Mouse (Mus musculus): ENCODE measurements around the gene Mtap. TPM values are rescaled to one million over a fixed set of nuclear protein-coding genes. Genes with fewer than 3 reads are reported as not detected.

The Mtap gene
- total RNA-seq, 2 experiments from 2014 or later, result 2.6 to 4.2 TPM

DNA sequence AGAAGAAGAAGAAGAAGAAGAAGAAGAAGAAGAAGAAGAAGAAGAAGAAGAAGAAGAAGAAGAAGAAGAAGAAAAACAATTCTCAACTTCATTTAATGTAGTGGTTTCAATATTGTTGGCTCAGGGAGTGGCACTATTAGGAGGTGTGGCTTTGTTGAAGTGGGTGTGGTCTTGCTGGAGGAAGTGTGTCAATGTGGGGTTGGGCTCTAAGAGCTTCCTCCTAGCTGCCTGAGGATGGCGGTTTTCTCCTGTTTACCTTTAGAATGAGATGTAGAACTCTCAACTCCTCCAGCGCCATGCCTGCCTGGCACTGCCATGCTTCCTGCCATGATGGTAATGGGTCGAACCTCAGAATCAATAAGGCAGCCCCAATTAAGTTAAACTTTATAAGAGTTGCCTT lies 5.1 kb upstream of the Mtap start:
- ATAC-seq (replicated peaks; ENCODE audit: low FRiP score, poor library complexity, severe bottlenecking), result no peak

DNA sequence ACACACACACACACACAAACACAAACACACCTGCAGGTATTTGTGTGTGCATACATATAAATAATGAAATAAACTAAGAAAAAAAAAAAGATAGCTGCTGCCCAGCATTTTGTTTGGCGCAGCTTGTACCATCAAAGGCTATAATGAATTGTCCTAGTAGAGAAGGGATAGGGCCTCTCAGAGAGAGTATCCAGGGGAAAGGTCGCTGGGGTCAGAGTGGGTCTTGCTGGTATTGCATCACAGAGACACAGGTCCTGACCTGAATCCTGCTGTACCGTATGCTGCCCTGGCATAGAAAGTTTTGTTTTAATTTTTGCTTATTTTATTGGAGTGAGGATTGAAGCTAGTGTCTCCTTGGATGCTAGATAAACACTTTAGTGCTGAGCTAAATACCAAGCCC lies 566 bp upstream of the Mtap start:
- ATAC-seq (replicated peaks; ENCODE audit: low FRiP score, poor library complexity, severe bottlenecking), result no peak

DNA sequence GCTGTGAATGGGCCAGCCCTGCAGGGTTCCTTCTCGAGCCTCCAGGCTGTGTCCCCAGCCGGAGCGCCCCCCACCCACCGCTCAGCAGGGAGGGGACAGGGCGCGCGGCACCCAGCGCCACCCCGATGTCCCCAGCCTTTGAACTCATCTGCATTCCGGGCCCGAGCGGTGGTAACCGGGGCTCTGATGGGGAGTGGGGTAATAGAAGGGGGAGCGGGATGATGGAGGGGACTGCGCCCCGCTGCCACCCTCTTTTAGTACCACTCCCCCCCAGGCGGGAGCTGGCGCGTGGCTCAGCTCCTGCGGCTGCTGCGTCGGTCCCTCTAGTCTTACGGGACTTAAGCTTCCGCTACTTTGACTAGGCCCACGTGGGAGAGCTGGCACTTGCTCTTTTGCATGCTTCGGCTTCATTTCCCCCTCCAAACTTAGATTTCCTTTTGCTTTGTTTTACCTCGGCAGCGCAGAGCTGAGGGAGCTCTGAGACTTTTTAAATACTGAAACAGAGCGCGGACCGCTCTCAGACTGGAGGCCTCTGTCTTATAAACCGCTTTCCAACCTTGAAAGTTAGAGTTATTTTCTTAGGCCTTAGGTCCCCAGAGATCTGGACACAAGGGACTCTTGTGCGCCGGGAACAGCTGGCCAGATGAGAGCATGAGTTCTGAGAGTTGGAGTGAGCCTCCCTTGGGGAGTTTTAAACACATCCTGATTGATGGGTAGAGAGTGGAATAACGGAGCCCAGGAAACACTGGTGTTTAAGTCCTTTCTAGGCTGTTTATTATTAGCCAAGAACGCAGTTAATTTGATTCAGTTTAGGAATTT lies 829 bp downstream of the Mtap start:
- ATAC-seq (replicated peaks; ENCODE audit: low FRiP score, poor library complexity, severe bottlenecking), result no peak

DNA sequence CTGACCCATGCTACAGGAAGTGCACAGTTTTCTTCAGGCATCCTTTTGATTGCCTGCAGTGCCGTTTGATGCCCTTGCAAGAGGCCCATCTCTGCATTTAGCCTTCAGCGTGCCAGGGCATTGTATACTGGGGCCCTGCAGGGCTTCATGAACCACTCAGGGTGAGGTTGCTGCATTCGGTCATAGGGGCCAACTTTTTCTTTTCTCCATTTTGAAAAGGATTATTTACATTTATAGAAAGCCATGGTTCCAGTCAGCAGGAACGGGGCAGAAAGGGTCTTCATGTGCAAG lies 1.4 kb downstream of the Mtap start:
- no peak for ATAC-seq (replicated peaks; ENCODE audit: low FRiP score, poor library complexity, severe bottlenecking)

DNA sequence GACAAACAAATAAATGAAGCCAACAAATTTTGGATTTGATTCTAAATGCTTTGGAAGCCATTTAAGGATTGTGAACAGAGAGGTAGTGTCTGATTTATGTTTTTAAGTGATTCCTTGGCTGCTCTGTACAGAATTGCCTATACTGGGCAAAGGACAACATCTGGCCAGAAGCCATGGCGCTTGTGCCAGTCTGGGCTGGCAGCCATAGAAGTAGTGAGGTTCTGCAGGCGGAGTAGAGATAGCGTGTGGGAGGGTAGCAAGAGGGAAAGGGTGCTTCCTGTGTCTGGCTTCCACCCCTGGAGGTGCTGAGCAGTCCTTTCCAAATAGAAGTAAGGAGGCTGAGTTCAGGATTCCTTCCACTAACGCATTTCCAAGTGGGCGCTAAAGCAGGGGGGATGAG lies 3.9 kb downstream of the Mtap start:
- ATAC-seq (replicated peaks; ENCODE audit: low FRiP score, poor library complexity, severe bottlenecking), result no peak

DNA sequence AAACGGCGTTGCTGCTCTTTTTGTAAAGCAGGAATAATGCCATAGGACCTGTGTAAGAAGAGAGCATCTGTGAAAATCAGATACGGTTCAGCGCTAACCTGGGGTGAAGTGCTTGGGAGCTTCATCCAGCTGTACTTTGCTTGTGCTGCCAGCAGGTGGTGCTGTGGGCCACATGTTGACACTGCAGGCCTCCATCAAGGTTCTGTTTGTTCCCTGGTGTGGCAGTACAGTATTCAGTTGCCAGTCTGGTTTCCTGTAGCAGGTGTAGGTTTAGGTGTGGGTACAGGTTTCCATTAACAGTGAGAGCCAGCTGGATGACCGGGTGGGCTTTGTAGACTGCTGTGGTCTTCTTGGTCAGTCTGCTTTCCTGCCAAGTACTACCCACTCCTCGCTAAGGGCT lies 8.5 kb downstream of the Mtap start:
- peak; percentile 89 for ATAC-seq (replicated peaks; ENCODE audit: low FRiP score, poor library complexity, severe bottlenecking)

DNA sequence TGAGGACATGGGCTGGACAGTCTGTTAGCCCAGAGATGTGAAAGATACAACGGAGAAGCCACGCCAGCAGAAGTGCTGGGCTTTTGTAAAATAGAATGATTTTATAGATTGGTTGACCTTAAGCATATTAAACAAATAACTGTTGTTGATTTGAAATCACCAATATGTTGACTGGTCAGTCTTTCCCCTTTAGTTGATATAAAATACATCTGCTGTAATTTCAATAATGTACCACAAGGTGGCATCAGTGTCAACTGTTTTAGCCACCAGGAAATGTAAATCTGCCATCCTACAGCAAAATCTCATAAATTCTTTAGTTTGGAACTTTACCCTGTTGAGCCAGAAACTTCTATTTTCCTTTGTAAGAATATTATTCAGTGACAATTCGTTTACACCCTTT lies 9.4 kb downstream of the Mtap start:
- 0 out of 2 replicates have a peak, but pooled peaks have one; percentile 58 for ATAC-seq (replicated peaks; ENCODE audit: low FRiP score, poor library complexity, severe bottlenecking)

DNA sequence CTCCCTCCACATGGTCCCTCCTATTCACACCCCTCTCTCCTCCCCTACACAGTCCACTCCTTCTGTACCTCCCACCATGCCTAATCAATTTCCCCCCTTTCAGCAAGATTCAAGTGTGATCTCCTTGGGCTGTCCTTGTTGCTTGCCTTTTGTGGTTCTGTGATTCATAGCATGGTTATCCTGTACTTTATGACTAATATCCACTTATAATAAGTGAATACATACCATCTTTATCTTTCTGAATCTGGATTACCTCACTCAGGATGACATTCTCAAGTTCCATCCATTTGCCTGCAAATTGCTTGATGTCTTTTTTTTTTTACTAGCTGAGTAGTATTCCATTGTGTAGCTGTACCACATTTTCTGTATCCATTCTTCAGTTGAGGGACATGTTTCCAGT lies 12.3 kb downstream of the Mtap start:
- no peak for ATAC-seq (replicated peaks; ENCODE audit: low FRiP score, poor library complexity, severe bottlenecking)

DNA sequence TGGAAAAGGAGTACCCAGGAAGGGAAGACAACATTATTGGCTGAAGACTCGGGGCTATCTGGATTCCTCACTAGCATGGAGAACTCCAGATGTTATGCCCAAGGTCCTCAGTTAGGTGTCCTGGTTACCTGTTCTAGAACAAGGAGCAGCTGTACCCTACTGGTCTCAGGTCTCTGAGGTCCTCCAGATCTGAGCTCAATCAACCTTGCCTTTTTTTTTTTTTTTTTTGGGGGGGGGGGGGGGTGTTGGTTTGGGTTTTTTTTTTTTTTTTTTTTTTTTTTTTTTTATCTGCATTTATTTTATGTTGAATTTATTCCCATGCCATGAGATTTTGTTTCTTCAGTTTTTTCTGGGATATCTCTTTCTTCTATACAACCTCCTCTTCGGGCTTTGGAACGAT lies 24.5 kb downstream of the Mtap start:
- ATAC-seq (replicated peaks; ENCODE audit: low FRiP score, poor library complexity, severe bottlenecking), result no peak

DNA sequence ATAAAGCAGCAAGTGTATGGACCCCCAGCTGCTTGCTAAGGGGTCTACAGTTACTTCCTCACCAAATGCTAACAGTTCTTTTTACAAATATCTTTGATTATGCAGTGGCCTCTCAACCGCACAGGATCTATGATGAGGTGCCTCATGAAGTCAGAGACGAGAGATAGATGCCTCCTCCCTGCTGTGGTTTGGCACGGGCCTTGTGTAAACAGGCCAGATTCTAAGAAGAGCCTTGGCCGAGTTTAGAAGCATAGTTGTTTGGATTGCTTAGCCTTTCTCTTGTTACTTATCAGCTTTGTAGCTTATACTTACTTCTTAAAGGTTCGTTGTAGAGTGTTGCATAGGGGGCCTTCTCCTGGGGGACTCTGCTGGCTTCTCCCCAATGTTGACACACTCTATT lies 25.6 kb downstream of the Mtap start:
- no peak for ATAC-seq (replicated peaks; ENCODE audit: low FRiP score, poor library complexity, severe bottlenecking)

DNA sequence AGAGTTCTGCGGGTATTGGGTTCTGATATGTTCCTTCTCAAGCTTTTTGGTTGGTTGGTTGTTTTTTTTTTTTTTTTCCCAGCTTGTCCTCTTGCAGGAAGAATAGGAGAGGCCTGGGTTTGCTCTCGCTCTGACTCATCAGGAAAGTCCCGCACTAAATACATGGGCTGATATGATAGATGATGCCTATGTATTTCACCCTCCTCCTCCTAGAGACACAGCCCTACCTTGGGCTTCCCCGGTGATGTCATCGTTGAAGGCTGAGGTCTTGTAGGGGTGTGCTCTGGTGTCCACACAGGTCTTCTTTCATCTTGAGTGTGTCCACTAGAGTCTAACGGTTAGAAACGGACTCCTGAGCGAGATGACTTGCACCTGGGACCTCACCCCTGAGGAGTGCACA lies 26.7 kb downstream of the Mtap start:
- no peak for ATAC-seq (replicated peaks; ENCODE audit: low FRiP score, poor library complexity, severe bottlenecking)

DNA sequence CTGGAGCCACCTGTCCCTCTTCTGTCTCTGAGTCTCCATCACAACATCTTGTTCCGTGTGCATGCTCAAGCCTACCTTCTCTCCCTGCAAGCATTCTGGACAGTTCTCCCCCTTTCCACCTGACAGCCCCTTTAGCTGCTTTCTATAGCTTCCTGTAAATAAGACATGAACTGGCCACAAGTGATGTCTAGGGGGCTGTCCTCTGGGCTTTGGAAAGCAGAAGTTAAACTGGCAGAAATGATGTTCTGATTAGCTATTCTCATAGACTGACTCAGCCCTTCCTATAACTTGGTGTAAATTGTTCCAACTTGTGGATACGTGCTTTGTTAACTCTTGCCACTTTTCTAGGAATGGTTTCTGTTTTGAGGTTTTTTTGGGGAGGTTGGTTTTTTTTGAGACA lies 27.8 kb downstream of the Mtap start:
- no peak for ATAC-seq (replicated peaks; ENCODE audit: low FRiP score, poor library complexity, severe bottlenecking)

DNA sequence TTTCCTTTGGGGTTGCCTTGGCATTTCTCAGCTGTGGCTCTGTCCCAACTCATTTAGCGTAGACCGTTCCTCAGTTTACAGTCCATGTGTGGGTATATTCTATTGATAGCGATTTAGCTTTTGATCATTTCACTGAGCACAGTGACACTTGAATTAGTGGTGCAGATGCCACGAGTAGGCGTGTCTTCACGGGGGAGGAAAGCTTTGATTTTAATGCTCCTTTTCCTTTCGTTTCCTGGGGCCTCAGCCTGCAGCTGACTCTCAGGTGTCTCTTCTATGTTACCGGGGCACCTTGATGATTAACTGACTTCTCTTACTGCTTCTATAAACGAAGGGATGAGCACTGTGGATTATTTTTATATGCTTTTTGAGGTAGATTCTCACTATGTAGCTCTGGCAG lies 32.0 kb downstream of the Mtap start:
- no peak for ATAC-seq (replicated peaks; ENCODE audit: low FRiP score, poor library complexity, severe bottlenecking)

DNA sequence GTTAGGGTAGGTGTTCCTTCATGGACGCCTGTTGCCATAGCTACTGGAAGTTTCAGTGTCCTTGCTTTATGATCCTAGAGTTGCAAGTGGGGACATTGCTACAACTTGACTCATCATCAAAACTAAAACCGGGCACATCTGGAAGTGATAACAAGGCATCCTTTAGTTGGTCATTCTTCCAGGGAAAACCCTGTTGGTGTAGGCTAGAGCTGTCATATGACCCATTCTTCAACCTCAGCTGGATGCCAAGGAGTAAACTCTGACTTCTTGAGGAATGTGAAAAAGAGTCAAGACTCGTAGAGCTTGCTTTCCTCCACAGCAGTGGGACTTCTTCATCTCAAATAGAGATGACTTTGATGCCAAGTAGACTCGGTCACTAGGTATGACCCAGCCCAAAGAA lies 32.8 kb downstream of the Mtap start:
- no peak for ATAC-seq (replicated peaks; ENCODE audit: low FRiP score, poor library complexity, severe bottlenecking)

DNA sequence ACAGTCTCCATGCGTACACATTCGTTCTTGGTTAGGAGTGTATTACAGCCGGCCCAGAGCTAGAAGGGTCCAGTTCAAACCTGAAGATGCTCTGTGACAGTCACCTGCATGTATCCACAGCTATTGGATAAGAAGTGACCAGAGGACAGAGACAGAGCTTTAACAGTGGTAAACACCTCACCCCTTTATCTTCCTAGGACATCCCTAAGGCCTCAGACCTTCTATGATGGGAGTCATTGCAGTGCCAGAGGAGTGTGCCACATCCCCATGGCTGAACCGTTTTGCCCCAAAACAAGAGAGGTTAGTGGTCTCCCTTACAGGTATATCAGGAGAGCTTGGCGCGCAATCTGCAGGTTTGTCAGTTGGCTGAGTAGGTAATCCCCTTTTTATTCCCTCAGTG lies 34.0 kb downstream of the Mtap start:
- ATAC-seq (replicated peaks; ENCODE audit: low FRiP score, poor library complexity, severe bottlenecking), result no peak

DNA sequence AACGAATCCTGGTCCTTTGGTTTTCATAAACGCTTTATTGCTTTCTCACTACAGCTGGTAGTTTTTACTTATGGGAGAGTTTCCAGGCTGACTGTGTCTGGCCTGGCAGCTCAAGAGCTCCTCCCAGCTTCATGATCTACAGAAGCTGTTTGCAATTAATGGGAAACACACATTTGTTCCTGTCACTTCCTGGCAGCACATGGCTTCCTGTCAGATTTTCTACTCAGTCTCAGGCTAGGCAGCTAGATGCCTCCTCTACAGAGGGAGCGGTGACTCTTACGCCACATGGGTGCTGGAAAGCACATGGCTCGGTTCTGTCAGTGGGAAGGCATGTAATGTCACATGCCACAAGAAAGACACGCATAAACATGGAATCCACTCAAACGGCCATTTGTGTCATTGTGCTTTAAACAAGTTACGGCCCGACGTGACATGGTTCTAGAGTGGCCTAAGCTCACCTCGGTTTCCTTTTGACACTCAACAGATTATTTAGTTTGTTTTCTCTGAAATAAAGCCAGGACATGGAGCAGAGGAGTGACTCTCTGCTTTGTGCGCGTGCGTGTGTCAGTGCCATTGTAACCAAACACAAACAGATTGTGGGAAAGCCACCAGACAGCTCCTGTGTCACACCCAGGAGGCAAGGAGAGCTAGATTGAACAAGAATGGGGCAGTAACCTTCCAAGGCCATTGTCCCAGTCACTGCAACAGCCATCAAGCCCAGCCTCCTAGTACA lies 36.1 kb downstream of the Mtap start:
- ATAC-seq (replicated peaks; ENCODE audit: low FRiP score, poor library complexity, severe bottlenecking), result no peak

DNA sequence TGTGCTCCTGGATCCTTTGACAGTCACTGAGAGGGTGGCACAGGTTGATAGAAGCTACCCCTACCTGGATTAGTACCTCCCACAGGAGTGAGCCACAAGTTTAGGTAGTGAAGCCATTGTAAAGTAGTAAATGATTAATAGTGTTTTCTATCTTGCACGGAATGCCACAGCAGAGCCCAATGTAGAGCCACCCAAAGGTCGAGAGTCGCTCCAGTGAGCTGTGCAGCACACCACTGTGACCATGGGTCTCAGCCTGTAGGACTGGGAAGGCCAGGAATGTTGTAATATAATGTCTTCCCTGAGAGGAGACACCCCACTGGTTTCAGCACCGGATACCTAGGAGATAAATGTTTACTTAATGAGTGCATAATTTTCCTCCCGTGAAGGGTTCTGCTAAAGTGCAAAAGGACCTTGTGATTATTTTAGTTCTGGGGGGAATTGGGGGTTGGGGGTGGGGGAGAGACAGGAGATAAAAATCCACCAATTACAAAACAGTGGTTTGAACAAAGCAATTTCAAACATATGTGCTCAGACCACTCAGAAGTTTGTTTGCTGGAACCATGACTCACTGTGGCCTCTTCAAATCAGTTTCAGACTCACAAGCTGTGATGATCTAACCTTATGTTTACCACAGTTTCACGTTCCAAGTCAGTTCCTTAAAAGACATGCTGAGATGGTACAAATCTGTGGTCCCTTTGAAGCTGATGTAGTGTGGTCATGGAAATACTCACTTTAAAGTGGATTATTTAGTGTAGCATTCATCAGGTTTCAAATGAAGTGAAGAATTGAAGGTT lies 40.8 kb downstream of the Mtap start:
- no peak for ATAC-seq (replicated peaks; ENCODE audit: low FRiP score, poor library complexity, severe bottlenecking)

DNA sequence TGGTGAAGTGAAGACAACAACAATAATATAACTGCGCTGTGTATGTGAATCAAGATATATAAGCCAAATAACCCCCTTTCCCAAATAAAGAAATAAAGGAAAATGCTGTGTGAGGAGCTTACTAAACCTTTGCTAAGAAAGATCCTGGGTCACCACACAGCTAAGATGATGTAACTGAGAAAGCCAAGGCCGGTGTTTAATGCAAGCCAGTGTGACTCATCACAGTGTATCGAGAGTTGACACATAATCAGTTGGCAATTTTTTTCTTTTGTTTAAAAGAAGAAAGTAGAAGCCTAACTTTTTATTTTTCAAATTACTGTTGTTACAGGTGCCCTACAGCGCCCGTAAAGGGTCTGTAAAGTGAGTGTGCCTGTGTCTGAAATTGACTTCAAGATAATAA lies 43.2 kb downstream of the Mtap start:
- no peak for ATAC-seq (replicated peaks; ENCODE audit: low FRiP score, poor library complexity, severe bottlenecking)

DNA sequence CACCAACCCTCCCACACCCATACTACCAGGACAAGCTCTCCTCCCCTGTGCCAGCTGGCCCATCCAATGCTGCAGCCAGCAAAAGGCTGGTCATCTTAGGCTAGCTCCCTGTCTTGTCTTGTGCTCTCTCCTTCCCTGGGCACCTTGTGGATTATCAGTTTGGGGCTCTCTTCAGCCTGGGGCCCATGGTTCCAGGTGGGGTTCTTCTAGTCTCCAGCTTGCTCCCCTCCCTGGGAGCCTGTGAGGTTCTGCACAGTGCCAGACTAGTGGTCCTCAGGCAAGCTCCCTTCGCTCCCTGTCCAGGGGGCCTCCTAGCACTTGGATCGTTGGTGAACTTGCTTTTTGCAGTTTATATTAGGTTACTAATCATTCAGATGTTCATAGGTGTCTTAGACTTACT lies 44.7 kb downstream of the Mtap start:
- ATAC-seq (replicated peaks; ENCODE audit: low FRiP score, poor library complexity, severe bottlenecking), result no peak

DNA sequence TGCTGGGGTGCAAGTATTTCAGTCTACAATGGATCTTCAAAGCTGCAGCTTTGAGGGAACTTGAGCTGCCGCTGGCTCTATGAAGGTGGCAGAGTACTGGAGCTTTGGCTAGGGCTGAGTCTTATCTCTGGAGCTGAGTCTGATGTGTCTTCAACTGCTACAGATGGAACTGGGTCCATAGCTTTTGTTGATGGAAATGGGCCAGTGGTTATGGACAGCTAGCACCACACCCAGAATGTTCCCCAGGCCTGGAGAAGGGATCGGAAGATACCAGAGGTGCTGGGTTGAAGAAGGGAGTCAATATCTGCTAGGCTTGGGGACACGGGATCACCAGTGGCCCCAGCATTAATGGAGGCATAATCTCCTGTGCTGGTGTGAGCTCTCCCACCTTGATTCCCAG lies 45.6 kb downstream of the Mtap start:
- ATAC-seq (replicated peaks; ENCODE audit: low FRiP score, poor library complexity, severe bottlenecking), result no peak

DNA sequence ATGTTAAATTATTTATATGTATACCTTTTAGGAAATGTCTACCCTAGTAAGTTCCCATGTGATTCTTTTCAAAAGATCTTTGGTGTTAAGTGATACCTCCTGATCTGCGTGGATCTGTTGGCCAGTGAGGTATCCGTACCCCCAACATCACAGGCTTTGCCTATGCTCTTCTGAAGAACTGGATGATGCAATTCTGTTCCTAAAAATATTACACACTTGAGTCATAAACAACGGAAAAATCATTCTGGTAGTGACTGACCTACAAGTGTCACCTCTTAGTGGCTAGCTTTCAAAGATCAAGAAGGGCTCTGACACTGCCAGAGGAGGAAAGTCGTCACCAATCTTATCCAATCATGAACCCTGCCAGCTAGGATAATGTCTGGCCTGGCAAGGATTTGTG lies 58.6 kb downstream of the Mtap start:
- no peak for ATAC-seq (replicated peaks; ENCODE audit: low FRiP score, poor library complexity, severe bottlenecking)

Data from erythroblast, adult 5-6 weeks (primary cell).